ENCODE assay signal across 9 mouse cellular contexts in genomic region chr2:167230554-167230953, GRCm38 (mm10). TPM values are rescaled to one million over a fixed set of nuclear protein-coding genes. Genes with fewer than 3 reads are reported as not detected.
A peak's percentile ranks its signal among the peaks of the same experiment; 100 is the strongest.
DNase-seq lines count a peak whose midpoint lies in the region; ATAC-seq and TF ChIP-seq lines count a peak whose summit lies in the region.
"Had no signal": no experiment of that assay in that cellular context is flagged by ENCODE, and none has a peak within 500 bp of the region (broad histone marks: within the 10 kb centered on the region; RNA-seq: fewer than 3 reads in every experiment).

No protein-coding gene starts in this region.

- in situ Hi-C loops in ES-E14 (cut with MboI; ENCODE audit: low sequenced_read_pairs in 2 of 2, unreplicated experiment in 2 of 2), result no loop called here

- peaks cover 25% of the 10 kb centered on the region for H3K4me1 ChIP-seq in heart, embryonic 15.5 days (replicated peaks)
- peaks cover 0 to 11% of the 10 kb centered on the region in 2 experiments; a peak in 1 of 4 replicates for H3K4me1 ChIP-seq in ES-E14 (ENCODE audit: control insufficient read depth in 2 of 2, insufficient read depth in 2 of 2, low read length in 2 of 2, poor library complexity in 1 of 2)
- H3K4me1 ChIP-seq in embryonic facial prominence, embryonic 12.5 days, result peaks cover 27% of the 10 kb centered on the region

- DNase-seq in heart, postnatal 36 days, result no peak
- DNase-seq in ES-E14 (ENCODE audit: low read depth, low spot score), result no peak
- peak; percentile 56 for DNase-seq in lung, postnatal 10 days
- DNase-seq in layer of hippocampus, postnatal 25 days (ENCODE audit: extremely low spot score in 1 of 2, low spot score in 1 of 2), result no peak
- no peak for DNase-seq in layer of hippocampus, postnatal 36 days

- ATAC-seq in heart, embryonic 15.5 days (replicated peaks; ENCODE audit: insufficient number of reproducible peaks, insufficient read depth, low FRiP score, low read depth), result no peak
- ATAC-seq in embryonic facial prominence, embryonic 12.5 days (ENCODE audit: insufficient number of reproducible peaks, insufficient read depth, low FRiP score, low TSS enrichment), result no peak
- ATAC-seq in erythroid progenitor cell, adult 5-6 weeks (replicated peaks; ENCODE audit: low FRiP score, poor library complexity, severe bottlenecking), result no peak

- intact Hi-C loops in heart, postnatal 36 days (cut with DNase I), result no loop called here

- no peaks in the 10 kb centered on the region for H3K36me3 ChIP-seq in heart, embryonic 15.5 days
- no peaks in the 10 kb centered on the region for H3K36me3 ChIP-seq in ES-E14 (ENCODE audit: control insufficient read depth, insufficient read depth, low read length, poor library complexity, severe bottlenecking)
- no peaks in the 10 kb centered on the region for H3K36me3 ChIP-seq in embryonic facial prominence, embryonic 12.5 days

- peak overlapping the region; percentile 28 for H3K4me2 ChIP-seq in heart, embryonic 15.5 days
- peak overlapping the region; percentile 16 for H3K4me2 ChIP-seq in embryonic facial prominence, embryonic 12.5 days (replicated peaks)

- 11% methylated on average over 15 of the region's 15 CpGs for WGBS in heart, embryonic 15.5 days
- 13% methylated on average over 15 of the region's 15 CpGs for WGBS in embryonic facial prominence, embryonic 12.5 days

- no peaks in the 10 kb centered on the region for H3K9me3 ChIP-seq in heart, embryonic 15.5 days (replicated peaks)
- no peaks in the 10 kb centered on the region for H3K9me3 ChIP-seq in ES-E14 (ENCODE audit: control insufficient read depth, insufficient read depth, low read depth, low read length)
- H3K9me3 ChIP-seq in embryonic facial prominence, embryonic 12.5 days, result no peaks in the 10 kb centered on the region

- no peaks in the 10 kb centered on the region for H3K27me3 ChIP-seq in heart, embryonic 15.5 days
- no peaks in the 10 kb centered on the region for H3K27me3 ChIP-seq in embryonic facial prominence, embryonic 12.5 days

- H3K27ac ChIP-seq in heart, embryonic 15.5 days, result no peak overlapping the region
- H3K27ac ChIP-seq in ES-E14 (ENCODE audit: insufficient read depth, low read depth, low read length, poor library complexity, severe bottlenecking), result no peak overlapping the region
- no peak overlapping the region for H3K27ac ChIP-seq in embryonic facial prominence, embryonic 12.5 days

- H3K4me3 ChIP-seq in heart, embryonic 15.5 days, result peak overlapping the region; percentile 18
- peak overlapping the region; percentile 35 to 62 for H3K4me3 ChIP-seq in ES-E14 (ENCODE audit: insufficient read depth in 1 of 2, low read depth in 1 of 2, low read length in 2 of 2, poor library complexity in 1 of 2, severe bottlenecking in 1 of 2)
- H3K4me3 ChIP-seq in embryonic facial prominence, embryonic 12.5 days, result no peak overlapping the region

- H3K9ac ChIP-seq in heart, embryonic 15.5 days, result no peak overlapping the region
- H3K9ac ChIP-seq in ES-E14 (ENCODE audit: insufficient read depth, low read depth, low read length, poor library complexity, severe bottlenecking), result peak overlapping the region; percentile 58; the same call in 1 of the 2 replicates
- no peak overlapping the region for H3K9ac ChIP-seq in embryonic facial prominence, embryonic 12.5 days

TF ChIP-seq in ES-E14, 5 proteins besides CTCF, POLR2A, EP300 and RAD21:
- TF ChIP-seq ZC3H11A (IDR thresholded peaks at IDR 0.05; ENCODE audit: borderline replicate concordance, low read depth, low read length) (no peak), ZNF384 (IDR thresholded peaks at IDR 0.05; ENCODE audit: low read depth, low read length) (no peak), CHD2 (IDR thresholded peaks at IDR 0.05; ENCODE audit: low read depth, low read length) (no peak), MAFK (IDR thresholded peaks at IDR 0.05; ENCODE audit: insufficient read depth, low read depth, low read length) (no peak), HCFC1 (IDR thresholded peaks at IDR 0.05; ENCODE audit: borderline replicate concordance, insufficient read depth, low read length) (no peak)

RNA-seq across cellular contexts. Expression of gene Ptgis, which starts 9.8 kb away (rescaled TPM):
- polyA plus RNA-seq in heart, embryonic 15.5 days (2015; fragmentation: Nextera tagmentation; extraction: Ambion mirVana), result 22.5 and 25.7 TPM in 2 replicates
- total RNA-seq in heart, postnatal 36 days (2021), result 10 to 100 TPM; 19.5 to 22.2 TPM
- total RNA-seq in ES-E14 (2012; rRNA removed), result 16.1 and 23.8 TPM in 2 replicates
- polyA plus RNA-seq in embryonic facial prominence, embryonic 12.5 days (2016; fragmentation: Nextera tagmentation; extraction: Ambion mirVana), result 17.7 and 19.1 TPM in 2 replicates
- total RNA-seq in erythroid progenitor cell, adult 5-6 weeks (2015; ENCODE audit: low replicate concordance), result not detected in 2 replicates
- not detected in 2 replicates for total RNA-seq in erythroid progenitor cell, adult 5-6 weeks (2017; ENCODE audit: low replicate concordance)
- 1 to 10 TPM; 1.1 TPM for total RNA-seq in layer of hippocampus, postnatal 25 days (2021)
- total RNA-seq in layer of hippocampus, postnatal 36 days (2021), result 1 to 10 TPM in 1 of 2 experiments, under 1 TPM in 1; 0.52 to 1.1 TPM
- total RNA-seq: hematopoietic stem cell, adult 5-6 weeks had no signal

RNA-seq across cellular contexts. Expression of gene Kcnb1, which starts 40.6 kb away (rescaled TPM):
- 0.60 and 0.62 TPM in 2 replicates for polyA plus RNA-seq in heart, embryonic 15.5 days (2015; fragmentation: Nextera tagmentation; extraction: Ambion mirVana)
- 10 to 100 TPM; 39.2 to 51.7 TPM for total RNA-seq in heart, postnatal 36 days (2021)
- total RNA-seq in ES-E14 (2012; rRNA removed), result 1.3 and 4.0 TPM in 2 replicates
- 0.93 and 1.3 TPM in 2 replicates for polyA plus RNA-seq in embryonic facial prominence, embryonic 12.5 days (2016; fragmentation: Nextera tagmentation; extraction: Ambion mirVana)
- not detected in 2 replicates for total RNA-seq in erythroid progenitor cell, adult 5-6 weeks (2015; ENCODE audit: low replicate concordance)
- total RNA-seq in erythroid progenitor cell, adult 5-6 weeks (2017; ENCODE audit: low replicate concordance), result not detected in 2 replicates
- total RNA-seq in layer of hippocampus, postnatal 25 days (2021), result 100 to 1,000 TPM in 1 of 2 experiments, 10 to 100 TPM in 1; 86.5 to 103 TPM
- total RNA-seq in layer of hippocampus, postnatal 36 days (2021), result 100 to 1,000 TPM in 1 of 2 experiments, 10 to 100 TPM in 1; 94.3 to 107 TPM
